Mouse (Mus musculus): ENCODE measurements at regions not wholly inside any gene's neighbourhood (a gene's known extent, or its start where the extent isn't known, plus 50 kb on each side); places are given as distances from the start of the nearest gene placed in this dataset.

DNA sequence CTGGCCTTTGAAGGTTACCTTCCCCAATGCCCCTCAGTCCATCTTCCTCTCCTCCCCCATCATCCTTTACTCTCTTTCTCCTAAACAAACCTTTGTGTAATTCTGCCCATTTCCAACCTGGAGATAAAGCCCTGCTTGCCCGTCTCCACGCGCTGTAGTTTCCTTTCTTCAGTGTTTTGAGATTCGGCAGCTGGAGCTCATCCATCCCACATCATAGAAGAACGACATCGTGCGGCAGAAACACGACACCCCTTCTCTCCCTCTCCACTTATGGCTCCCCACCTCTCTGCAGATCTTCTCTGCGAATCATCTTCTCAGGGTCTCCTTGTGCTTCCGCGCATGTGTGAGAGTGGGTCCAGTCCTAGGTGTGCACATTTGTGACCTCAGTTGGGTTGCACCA, 77.4 kb upstream of the Nfe2l3 start:
- no peak for DNase-seq (ENCODE audit: low read depth)

- DNase-seq (ENCODE audit: low read depth) = no peak
These were observed 70.8 kb upstream of the Nfe2l3 start for GRCm38 (mm10) chr6:51361611-51362180.

GRCm38 (mm10) chr6:51362475-51363226, 69.8 kb upstream of the Nfe2l3 start:
- peak; percentile 73 for DNase-seq (ENCODE audit: low read depth)

DNA sequence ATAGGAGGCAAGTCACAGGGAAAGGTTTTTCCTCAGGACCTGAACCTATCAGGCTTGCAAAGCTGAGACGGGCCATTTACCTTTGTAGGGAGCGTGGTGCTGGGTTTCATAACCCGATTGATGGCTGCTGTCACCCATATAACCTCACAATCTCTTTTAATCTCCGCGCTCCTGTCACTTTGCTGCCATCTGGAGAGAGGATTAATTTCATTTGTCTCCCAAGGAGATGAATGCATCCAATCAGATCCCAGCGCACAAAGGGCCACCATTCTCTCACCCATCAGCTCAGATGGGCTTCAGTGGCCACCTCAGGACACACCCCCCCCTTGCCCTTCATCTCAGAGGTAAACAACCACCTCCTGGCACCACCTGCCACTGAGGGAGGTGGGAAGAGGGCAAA, 67.7 kb upstream of the Nfe2l3 start:
- no peak for DNase-seq (ENCODE audit: low read depth)

GRCm38 (mm10) chr6:51369771-51370170, 62.7 kb upstream of the Nfe2l3 start:
- no peak for DNase-seq (ENCODE audit: low read depth)

GRCm38 (mm10) chr6:51372357-51372756, 60.1 kb upstream of the Nfe2l3 start:
- DNase-seq (ENCODE audit: low read depth) = no peak

DNA sequence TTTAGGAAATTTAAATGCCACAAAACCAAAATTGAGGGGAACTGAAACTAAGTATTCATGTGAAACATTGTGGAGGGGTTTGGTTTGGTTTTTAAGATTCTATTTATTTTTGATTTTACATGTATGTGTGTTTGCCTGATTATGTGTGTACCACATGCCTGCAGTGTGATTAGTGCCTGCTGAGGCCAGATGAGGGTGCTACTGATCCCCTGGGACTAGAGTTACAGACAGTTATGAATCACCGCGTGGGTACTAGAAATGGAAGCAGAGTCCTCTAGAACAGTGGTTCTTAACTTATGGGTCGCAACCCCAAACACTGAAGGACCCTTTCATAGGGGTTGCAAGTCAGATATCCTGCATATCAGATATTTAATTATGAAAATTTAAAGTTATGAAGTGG, 54.0 kb upstream of the Nfe2l3 start:
- no peak for DNase-seq (ENCODE audit: low read depth)

GRCm38 (mm10) chr6:51379074-51379473, 53.4 kb upstream of the Nfe2l3 start:
- DNase-seq (ENCODE audit: low read depth) = no peak

DNA sequence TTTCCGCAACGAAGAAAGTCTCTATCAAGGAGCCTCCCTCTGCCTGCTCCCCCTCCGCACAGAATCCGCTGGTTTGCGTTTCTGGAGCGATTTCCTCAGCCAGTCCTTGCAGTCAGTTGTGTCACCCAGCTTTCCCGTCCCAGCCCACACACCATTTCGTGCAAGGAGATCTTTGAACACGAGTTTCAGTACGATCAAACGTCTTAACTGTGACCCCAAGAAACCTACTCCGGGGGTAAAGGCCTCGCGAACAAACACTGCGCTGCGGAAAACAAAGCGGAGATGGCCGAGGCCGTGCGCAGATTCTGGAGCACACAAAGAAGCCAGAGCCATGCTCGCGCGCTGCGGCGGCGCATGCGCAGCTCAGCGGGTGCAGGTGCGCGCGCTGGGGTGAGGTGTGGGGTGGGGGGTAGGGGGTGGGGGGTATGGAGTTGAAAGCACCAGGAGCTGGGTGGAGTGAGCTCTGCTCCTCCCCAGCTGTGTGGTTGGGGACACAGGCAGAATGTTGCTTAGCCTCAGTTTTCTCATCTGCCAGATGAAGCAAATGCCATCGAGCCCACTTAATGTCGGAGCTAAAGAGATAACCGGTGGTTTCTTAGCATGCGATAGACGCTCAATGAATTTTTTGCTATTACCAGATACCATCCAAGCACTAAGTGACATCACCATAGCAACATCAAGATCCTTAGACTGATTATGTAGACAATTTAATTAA, 52.8 kb upstream of the Nfe2l3 start:
- DNase-seq (ENCODE audit: low read depth) = no peak

DNA sequence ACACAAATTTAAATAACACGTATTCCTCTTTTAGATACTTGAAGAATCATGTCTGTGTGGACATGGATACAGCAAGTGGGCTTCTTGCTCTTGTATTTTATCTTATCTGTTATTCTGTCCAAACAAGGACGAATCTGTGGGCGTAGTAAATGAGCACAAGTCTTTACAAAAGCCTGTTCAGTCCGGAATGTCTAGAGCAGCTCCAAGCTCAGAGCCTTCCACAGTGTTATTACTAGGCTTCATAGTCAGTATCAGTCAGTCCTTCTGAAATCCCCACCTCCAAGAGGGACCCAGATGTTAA, 52.2 kb upstream of the Nfe2l3 start:
- DNase-seq (ENCODE audit: low read depth) = no peak

GRCm38 (mm10) chr6:51381465-51381864, 51.0 kb upstream of the Nfe2l3 start:
- peak; percentile 73 for DNase-seq (ENCODE audit: low read depth)
